Mouse (Mus musculus): ENCODE results near the gene Dcaf17. TPM values are rescaled to one million over a fixed set of nuclear protein-coding genes. Genes with fewer than 3 reads are reported as not detected.

Gene Dcaf17
- polyA plus RNA-seq, 1 experiment from 2014 or later: 32.0 TPM

DNA sequence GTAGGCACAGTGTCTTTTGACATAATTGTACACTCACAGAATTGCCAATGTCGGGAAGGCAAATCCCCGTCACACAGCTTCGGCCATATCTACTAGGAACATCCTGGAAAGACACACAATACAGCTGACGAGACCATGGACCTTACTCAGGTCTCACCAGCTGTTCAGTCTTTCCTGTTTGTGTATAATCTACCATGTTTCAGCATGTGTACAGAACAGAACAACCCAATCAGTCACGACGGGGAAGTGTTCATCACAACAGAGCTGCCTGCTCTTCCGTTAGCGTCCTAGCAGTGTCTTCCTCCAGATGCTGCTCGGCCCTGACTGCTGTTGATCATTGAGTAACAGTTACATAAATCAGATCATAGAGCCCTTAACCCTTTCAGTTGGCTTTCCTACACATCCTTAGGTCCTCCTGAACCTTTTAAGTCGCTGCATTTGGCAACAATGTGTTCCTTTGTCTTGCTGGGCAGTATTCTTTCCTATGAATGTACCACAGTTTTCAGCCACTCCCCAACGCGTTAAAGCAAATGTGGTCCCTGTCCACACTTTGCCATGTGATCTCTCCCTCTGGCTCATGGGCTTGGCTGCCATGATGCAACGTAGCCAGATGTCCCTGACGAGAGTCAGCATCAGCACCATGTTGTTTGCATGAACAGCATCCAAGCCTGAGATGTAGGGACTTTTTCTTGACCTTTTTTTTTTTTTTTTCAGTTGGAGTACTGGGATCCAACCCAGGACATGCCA lies 50.5 kb downstream of the Dcaf17 start:
- Histone ChIP-seq H3K4me1 (ENCODE audit: control insufficient read depth, insufficient read depth, low read depth, low read length) (no peaks in the 10 kb centered on the region), H3K36me3 (ENCODE audit: control insufficient read depth, insufficient read depth, low read length) (no peaks in the 10 kb centered on the region), H3K4me2 (ENCODE audit: low read length) (no peak overlapping the region), H3K9ac (ENCODE audit: low read depth, low read length) (no peak overlapping the region), H3K27ac (ENCODE audit: low read depth, low read length) (no peak overlapping the region), H3K27me3 (replicated peaks; ENCODE audit: control insufficient read depth, insufficient read depth, low read length) (no peaks in the 10 kb centered on the region), H3K9me3 (ENCODE audit: control insufficient read depth, low read length) (no peaks in the 10 kb centered on the region), H3K4me3 (ENCODE audit: low read length) (no peak overlapping the region)
- ATAC-seq: no peak
- WGBS: 82% methylated on average over 14 of the region's 14 CpGs

DNA sequence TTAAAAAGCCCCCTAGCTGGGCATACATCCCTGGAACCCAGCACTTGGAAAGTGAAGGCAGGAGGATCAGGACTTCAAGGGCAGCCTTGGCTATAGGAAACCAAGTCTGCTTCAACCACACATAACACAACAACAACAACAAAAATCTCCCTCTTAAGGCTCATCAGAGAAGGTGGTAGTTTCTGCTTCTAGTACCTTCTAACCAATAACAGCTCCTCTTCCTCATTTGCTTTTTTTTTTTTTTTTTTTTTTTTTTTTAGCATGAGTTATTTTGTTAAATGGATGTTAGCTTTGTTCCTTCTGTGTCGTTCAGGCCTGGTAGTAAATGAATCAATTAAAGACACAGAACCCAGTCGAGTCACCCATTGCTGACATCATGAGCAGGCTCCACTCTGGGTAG lies 52.1 kb downstream of the Dcaf17 start:
- Histone ChIP-seq H3K4me1 (ENCODE audit: control insufficient read depth, insufficient read depth, low read depth, low read length) (no peaks in the 10 kb centered on the region), H3K4me3 (ENCODE audit: low read length) (no peak overlapping the region), H3K9ac (ENCODE audit: low read depth, low read length) (no peak overlapping the region), H3K27ac (ENCODE audit: low read depth, low read length) (no peak overlapping the region), H3K9me3 (ENCODE audit: control insufficient read depth, low read length) (no peaks in the 10 kb centered on the region), H3K36me3 (ENCODE audit: control insufficient read depth, insufficient read depth, low read length) (no peaks in the 10 kb centered on the region), H3K4me2 (ENCODE audit: low read length) (no peak overlapping the region), H3K27me3 (replicated peaks; ENCODE audit: control insufficient read depth, insufficient read depth, low read length) (no peaks in the 10 kb centered on the region)
- WGBS: 72% methylated on average over 2 of the region's 2 CpGs
- ATAC-seq: no peak

DNA sequence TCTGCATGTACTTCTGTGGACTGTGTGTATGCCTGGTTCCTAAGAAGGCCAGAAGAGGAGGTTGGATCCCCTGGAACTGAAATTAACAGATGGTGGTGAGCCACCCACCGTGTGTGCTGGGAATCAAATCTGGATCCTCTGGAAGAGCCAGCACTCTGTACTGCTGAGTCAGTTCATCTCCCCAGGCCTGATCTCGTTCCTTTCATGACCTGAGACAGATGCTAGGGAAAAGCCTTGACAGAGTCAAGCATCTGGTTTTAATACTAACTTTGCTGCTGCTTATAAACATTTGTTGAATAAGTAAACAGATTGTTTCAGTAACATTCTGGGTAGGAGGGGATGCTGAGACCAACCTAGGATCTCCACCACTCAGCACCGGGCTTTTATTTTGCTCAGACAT lies 53.4 kb downstream of the Dcaf17 start:
- no peak overlapping the region for H3K4me3 ChIP-seq (ENCODE audit: low read length)
- no peak overlapping the region for H3K4me2 ChIP-seq (ENCODE audit: low read length)
- no peaks in the 10 kb centered on the region for H3K36me3 ChIP-seq (ENCODE audit: control insufficient read depth, insufficient read depth, low read length)
- H3K9ac ChIP-seq (ENCODE audit: low read depth, low read length): no peak overlapping the region
- ATAC-seq: no peak
- WGBS: 82% methylated on average over 3 of the region's 3 CpGs
- no peaks in the 10 kb centered on the region for H3K27me3 ChIP-seq (replicated peaks; ENCODE audit: control insufficient read depth, insufficient read depth, low read length)
- H3K27ac ChIP-seq (ENCODE audit: low read depth, low read length): no peak overlapping the region
- no peaks in the 10 kb centered on the region for H3K4me1 ChIP-seq (ENCODE audit: control insufficient read depth, insufficient read depth, low read depth, low read length)
- no peaks in the 10 kb centered on the region for H3K9me3 ChIP-seq (ENCODE audit: control insufficient read depth, low read length)

DNA sequence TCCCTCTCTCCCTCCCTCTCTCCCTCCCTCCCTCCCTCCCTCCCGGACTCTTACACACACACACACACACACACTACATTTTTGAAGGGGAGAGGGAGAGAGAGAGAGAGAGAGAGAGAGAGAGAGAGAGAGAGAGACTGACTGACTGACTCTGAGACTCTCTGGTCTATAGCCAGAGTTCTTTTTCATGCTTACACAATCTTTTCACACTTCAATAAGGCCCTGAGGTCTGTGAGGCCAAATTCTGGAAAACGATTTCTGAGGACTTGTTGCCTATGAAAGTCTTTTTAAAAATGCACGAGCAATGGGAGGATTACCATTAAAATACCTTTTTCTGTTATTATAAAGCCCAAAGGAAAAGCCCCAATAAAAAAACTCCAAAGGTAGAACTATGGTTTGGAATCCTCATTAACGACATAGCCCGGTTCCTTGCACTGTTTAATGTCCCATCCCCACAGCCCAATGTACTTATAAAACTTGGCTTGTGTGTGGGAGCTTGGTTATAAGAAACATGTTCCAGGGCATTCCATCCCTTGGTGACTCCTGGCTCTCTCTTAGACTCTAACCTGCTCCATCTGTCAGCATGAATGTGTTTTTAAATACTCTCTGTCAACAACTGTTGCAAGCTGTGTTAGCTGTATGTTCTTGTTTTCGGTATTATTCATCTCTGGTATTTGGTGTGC lies 58.5 kb downstream of the Dcaf17 start:
- Histone ChIP-seq H3K4me3 (ENCODE audit: low read length) (no peak overlapping the region), H3K4me2 (ENCODE audit: low read length) (no peak overlapping the region), H3K9ac (ENCODE audit: low read depth, low read length) (no peak overlapping the region), H3K27ac (ENCODE audit: low read depth, low read length) (no peak overlapping the region), H3K27me3 (replicated peaks; ENCODE audit: control insufficient read depth, insufficient read depth, low read length) (peaks cover 4% of the 10 kb centered on the region), H3K36me3 (ENCODE audit: control insufficient read depth, insufficient read depth, low read length) (no peaks in the 10 kb centered on the region), H3K9me3 (ENCODE audit: control insufficient read depth, low read length) (no peaks in the 10 kb centered on the region), H3K4me1 (ENCODE audit: control insufficient read depth, insufficient read depth, low read depth, low read length) (peaks cover 8% of the 10 kb centered on the region)
- ATAC-seq: no peak
- WGBS: 78% methylated on average over 6 of the region's 6 CpGs

DNA sequence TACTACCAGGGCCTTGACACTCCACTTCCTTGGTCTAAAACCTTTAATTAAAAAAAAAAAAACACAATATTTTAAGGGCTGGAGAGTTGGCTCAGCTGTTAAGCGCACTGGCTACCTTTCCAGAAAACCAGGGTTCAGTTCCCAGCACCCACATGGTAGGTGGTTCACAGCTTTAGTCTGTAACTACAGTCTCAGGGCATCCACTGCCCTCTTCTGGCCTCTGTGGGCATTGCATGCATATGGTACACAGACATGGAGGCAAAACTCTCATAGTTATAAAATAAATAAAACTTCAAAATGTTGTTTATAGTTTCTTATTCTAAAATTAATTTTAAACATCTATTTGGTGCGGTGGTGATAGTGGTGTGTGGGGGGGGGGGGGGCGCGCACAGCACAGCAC lies 61.0 kb downstream of the Dcaf17 start:
- WGBS: 96% methylated on average over 4 of the region's 4 CpGs
- ATAC-seq: no peak

DNA sequence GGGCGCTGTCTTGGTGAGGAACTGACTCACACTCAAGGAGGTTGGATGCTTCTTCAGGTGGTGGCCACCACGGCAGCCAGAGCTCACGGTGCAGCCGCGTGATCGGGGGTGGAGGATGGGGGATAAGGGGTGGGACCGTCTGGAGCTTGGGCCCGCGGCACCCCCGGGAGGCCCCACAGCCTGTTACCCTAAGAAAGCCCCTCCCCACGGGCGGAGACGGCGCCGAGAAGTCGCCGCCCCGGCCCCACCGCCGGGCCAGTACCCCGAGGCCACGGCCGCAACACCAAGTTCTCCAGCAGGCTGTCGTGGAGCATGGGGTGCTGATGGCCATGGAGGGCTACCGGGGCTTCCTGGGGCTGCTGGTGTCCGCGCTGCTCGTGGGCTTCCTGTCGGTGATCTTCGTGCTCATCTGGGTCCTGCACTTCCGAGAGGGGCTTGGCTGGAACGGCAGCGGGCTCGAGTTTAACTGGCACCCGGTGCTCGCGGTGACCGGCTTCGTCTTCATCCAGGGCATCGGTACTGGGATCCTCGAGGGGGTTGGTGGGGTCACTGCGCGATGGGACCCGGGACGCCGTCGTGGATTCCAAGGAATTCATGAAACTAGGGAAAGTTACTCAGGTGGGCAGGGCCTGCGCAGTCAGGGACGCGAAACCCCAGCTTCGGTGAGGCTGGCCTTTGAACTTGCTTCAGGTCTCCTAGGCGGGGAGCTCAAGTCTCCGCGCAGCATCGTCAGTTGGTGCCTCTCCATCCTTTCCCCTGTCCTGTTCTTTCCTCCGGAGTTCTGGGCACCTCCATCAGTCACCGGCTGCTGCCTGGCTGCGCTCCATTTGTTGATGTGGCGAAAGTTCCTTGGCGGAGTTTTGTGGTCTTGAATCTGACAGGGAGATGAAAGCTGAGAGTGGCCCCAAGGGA lies 62.9 kb downstream of the Dcaf17 start, which contains the start of gene Cybrd1:
Gene Cybrd1, plus strand, starts transcription at position 127 of the 912 bp plus-strand sequence.
- H3K4me2 ChIP-seq (ENCODE audit: low read length): peak within 1 kb of the TSS; percentile 78
- peak within 1 kb of the TSS; percentile 60 for H3K9ac ChIP-seq (ENCODE audit: low read depth, low read length)
- H3K4me1 ChIP-seq (ENCODE audit: control insufficient read depth, insufficient read depth, low read depth, low read length): peaks cover 8% of the 10 kb centered on the region
- H3K27me3 ChIP-seq (replicated peaks; ENCODE audit: control insufficient read depth, insufficient read depth, low read length): peaks cover 9% of the 10 kb centered on the region
- H3K36me3 ChIP-seq (ENCODE audit: control insufficient read depth, insufficient read depth, low read length): no peaks in the 10 kb centered on the region
- H3K9me3 ChIP-seq (ENCODE audit: control insufficient read depth, low read length): no peaks in the 10 kb centered on the region
- no peak within 1 kb of the TSS for H3K27ac ChIP-seq (ENCODE audit: low read depth, low read length)
- peak within 1 kb of the TSS; percentile 50 for H3K4me3 ChIP-seq (ENCODE audit: low read length)
- WGBS: 2% methylated on average over 56 of the region's 60 CpGs
- ATAC-seq: peak; percentile 66; the same call in 1 of the 2 replicates

More for the DNA sequence above, 61.0 kb downstream of the Dcaf17 start:
- Histone ChIP-seq H3K36me3 (ENCODE audit: control insufficient read depth, insufficient read depth, low read length) (no peaks in the 10 kb centered on the region), H3K9ac (ENCODE audit: low read depth, low read length) (no peak overlapping the region), H3K4me1 (ENCODE audit: control insufficient read depth, insufficient read depth, low read depth, low read length) (peaks cover 8% of the 10 kb centered on the region), H3K27ac (ENCODE audit: low read depth, low read length) (no peak overlapping the region), H3K27me3 (replicated peaks; ENCODE audit: control insufficient read depth, insufficient read depth, low read length) (peaks cover 9% of the 10 kb centered on the region), H3K9me3 (ENCODE audit: control insufficient read depth, low read length) (no peaks in the 10 kb centered on the region), H3K4me3 (ENCODE audit: low read length) (no peak overlapping the region), H3K4me2 (ENCODE audit: low read length) (no peak overlapping the region)

DNA sequence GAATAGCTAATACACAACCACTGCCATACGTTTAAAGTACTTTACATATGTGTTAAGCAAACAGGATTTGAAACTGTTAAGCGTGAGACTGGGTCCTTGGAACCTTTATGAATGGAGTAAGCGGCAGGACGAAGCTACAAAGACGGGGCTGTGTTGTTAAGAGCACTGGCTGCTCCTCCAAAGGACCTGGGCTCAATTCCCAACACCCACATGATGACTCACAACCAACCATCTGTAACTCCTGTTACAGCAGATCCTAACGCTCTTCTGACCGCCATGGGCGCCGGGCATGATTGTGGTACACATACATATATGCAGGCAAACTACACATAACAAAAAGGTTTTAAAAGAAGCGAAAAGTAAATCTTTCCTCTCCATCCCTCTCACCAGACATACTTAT lies 65.7 kb downstream of the Dcaf17 start:
- Histone ChIP-seq H3K4me1 (ENCODE audit: control insufficient read depth, insufficient read depth, low read depth, low read length) (peaks cover 8% of the 10 kb centered on the region), H3K4me3 (ENCODE audit: low read length) (no peak overlapping the region), H3K4me2 (ENCODE audit: low read length) (no peak overlapping the region), H3K27ac (ENCODE audit: low read depth, low read length) (no peak overlapping the region), H3K9ac (ENCODE audit: low read depth, low read length) (no peak overlapping the region), H3K36me3 (ENCODE audit: control insufficient read depth, insufficient read depth, low read length) (no peaks in the 10 kb centered on the region), H3K27me3 (replicated peaks; ENCODE audit: control insufficient read depth, insufficient read depth, low read length) (peaks cover 9% of the 10 kb centered on the region), H3K9me3 (ENCODE audit: control insufficient read depth, low read length) (no peaks in the 10 kb centered on the region)
- WGBS: 74% methylated on average over 10 of the region's 10 CpGs
- ATAC-seq: peak; percentile 45; the same call in 1 of the 2 replicates

DNA sequence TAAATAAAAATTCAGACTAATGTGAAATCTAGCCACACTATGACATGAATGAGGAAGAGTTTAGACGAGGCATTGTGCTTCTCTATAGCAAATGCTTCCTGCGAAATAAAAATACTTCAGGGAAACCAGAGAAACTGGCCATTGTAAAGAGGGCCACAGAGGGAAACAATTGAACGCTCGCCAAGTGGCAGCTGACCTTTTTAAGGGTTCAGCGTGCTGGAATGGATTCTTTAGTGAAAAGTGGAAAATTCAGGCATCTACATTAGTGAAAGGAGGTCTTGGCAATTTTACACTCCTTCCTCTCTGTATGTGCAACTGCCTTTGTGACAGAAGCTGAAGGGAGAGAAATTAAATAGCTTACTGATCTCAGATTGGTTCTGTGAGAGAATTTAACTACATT lies 66.3 kb downstream of the Dcaf17 start:
- no peak for ATAC-seq
- Histone ChIP-seq H3K4me2 (ENCODE audit: low read length) (no peak overlapping the region), H3K27ac (ENCODE audit: low read depth, low read length) (no peak overlapping the region), H3K36me3 (ENCODE audit: control insufficient read depth, insufficient read depth, low read length) (no peaks in the 10 kb centered on the region), H3K9ac (ENCODE audit: low read depth, low read length) (no peak overlapping the region), H3K27me3 (replicated peaks; ENCODE audit: control insufficient read depth, insufficient read depth, low read length) (peaks cover 9% of the 10 kb centered on the region), H3K9me3 (ENCODE audit: control insufficient read depth, low read length) (no peaks in the 10 kb centered on the region), H3K4me3 (ENCODE audit: low read length) (no peak overlapping the region), H3K4me1 (ENCODE audit: control insufficient read depth, insufficient read depth, low read depth, low read length) (peaks cover 8% of the 10 kb centered on the region)
- 12% methylated on average over 5 of the region's 5 CpGs for WGBS
